Mouse (Mus musculus): ENCODE measurements around the gene B4galt7.

- TF ChIP-seq CTCF (IDR thresholded peaks at IDR 0.05; ENCODE audit: low read depth) (no peak), EP300 (IDR thresholded peaks at IDR 0.05; ENCODE audit: low read depth) (no peak)
These were observed 4.9 kb downstream of the B4galt7 start for GRCm38 (mm10) chr13:55604606-55605005.
